Mouse (Mus musculus) liver, postnatal 0 days (tissue): Measurements from ENCODE around the gene Olfr1411.

Experiments
- CTCF ChIP-seq: sonication (generic); IDR thresholded peaks from 2 replicates; pipeline ENCODE4 v1.5.1; 2016; ENCODE audit warnings: antibody characterized with exemption, low read depth
- EP300 ChIP-seq: IDR thresholded peaks from 2 replicates; pipeline ENCODE4 v1.6.1; 2016; ENCODE audit warnings: antibody characterized with exemption, low read depth, mild to moderate bottlenecking

- TF ChIP-seq CTCF = no peak
- no peak for TF ChIP-seq EP300
These were observed 34.0 kb downstream of the Olfr1411 start for GRCm38 (mm10) chr1:92628227-92628626.
